Comparison of ENCODE assay signal across 8 mouse cellular contexts in genomic region chr2:92092817-92093216, GRCm38 (mm10). TPM values are rescaled to one million over a fixed set of nuclear protein-coding genes. Genes with fewer than 3 reads are reported as not detected.
DNase-seq lines count a peak whose midpoint lies in the region; ATAC-seq lines count a peak whose summit lies in the region.

TSS of gene Phf21a (plus strand) at chr2:92093117.

- no peak within 1 kb of the TSS for H3K4me3 ChIP-seq in neural tube, embryonic 11.5 days (ENCODE audit: low read depth, low read length)
- H3K4me3 ChIP-seq in embryonic facial prominence, embryonic 13.5 days, result no peak within 1 kb of the TSS
- no peak within 1 kb of the TSS for H3K4me3 ChIP-seq in heart, embryonic 16.5 days (ENCODE audit: low read length)
- no peak within 1 kb of the TSS for H3K4me3 ChIP-seq in limb, embryonic 10.5 days

- no peaks in the 10 kb centered on the region for H3K36me3 ChIP-seq in neural tube, embryonic 11.5 days (ENCODE audit: control insufficient read depth, insufficient read depth, low read length)
- no peaks in the 10 kb centered on the region for H3K36me3 ChIP-seq in embryonic facial prominence, embryonic 13.5 days
- no peaks in the 10 kb centered on the region for H3K36me3 ChIP-seq in heart, embryonic 16.5 days (ENCODE audit: control insufficient read depth, insufficient read depth)
- H3K36me3 ChIP-seq in limb, embryonic 10.5 days, result no peaks in the 10 kb centered on the region

- ATAC-seq in neural tube, embryonic 11.5 days (ENCODE audit: insufficient read depth, low FRiP score, low TSS enrichment), result no peak
- no peak for ATAC-seq in embryonic facial prominence, embryonic 13.5 days (ENCODE audit: insufficient number of reproducible peaks, insufficient read depth, low FRiP score, low TSS enrichment, low read depth)
- ATAC-seq in heart, embryonic 16.5 days (replicated peaks; ENCODE audit: extremely low read depth, insufficient read depth, low FRiP score), result no peak

- DNase-seq in neural tube, embryonic 11.5 days (ENCODE audit: low spot score), result no peak
- no peak for DNase-seq in neural tube, embryonic 10.5 days (ENCODE audit: extremely low spot score, low spot score)
- no peak for DNase-seq in limb, embryonic 10.5 days (ENCODE audit: low spot score)
- no peak for DNase-seq in right cerebral cortex, postnatal 25 days
- no peak for DNase-seq in right cerebral cortex, postnatal 4 days
- DNase-seq in thymus, postnatal 0 days (ENCODE audit: low spot score), result no peak

- 83% methylated on average over 2 of the region's 2 CpGs for WGBS in neural tube, embryonic 11.5 days
- 55% methylated on average over 2 of the region's 2 CpGs for WGBS in embryonic facial prominence, embryonic 13.5 days
- 68% methylated on average over 2 of the region's 2 CpGs for WGBS in heart, embryonic 16.5 days
- 79% methylated on average over 2 of the region's 2 CpGs for WGBS in limb, embryonic 10.5 days

- no peak within 1 kb of the TSS for H3K4me2 ChIP-seq in neural tube, embryonic 11.5 days (ENCODE audit: low read depth)
- H3K4me2 ChIP-seq in embryonic facial prominence, embryonic 13.5 days, result no peak within 1 kb of the TSS
- H3K4me2 ChIP-seq in heart, embryonic 16.5 days (ENCODE audit: low read depth, low read length), result no peak within 1 kb of the TSS

- H3K9ac ChIP-seq in neural tube, embryonic 11.5 days (ENCODE audit: low read length), result no peak within 1 kb of the TSS
- H3K9ac ChIP-seq in embryonic facial prominence, embryonic 13.5 days, result no peak within 1 kb of the TSS
- no peak within 1 kb of the TSS for H3K9ac ChIP-seq in heart, embryonic 16.5 days (ENCODE audit: low read length)

- H3K27ac ChIP-seq in neural tube, embryonic 11.5 days (ENCODE audit: low read depth, low read length), result no peak within 1 kb of the TSS
- H3K27ac ChIP-seq in embryonic facial prominence, embryonic 13.5 days, result no peak within 1 kb of the TSS
- no peak within 1 kb of the TSS for H3K27ac ChIP-seq in heart, embryonic 16.5 days (ENCODE audit: low read length)
- no peak within 1 kb of the TSS for H3K27ac ChIP-seq in limb, embryonic 10.5 days

- no peaks in the 10 kb centered on the region for H3K9me3 ChIP-seq in neural tube, embryonic 11.5 days (ENCODE audit: control insufficient read depth, low read length)
- no peaks in the 10 kb centered on the region for H3K9me3 ChIP-seq in embryonic facial prominence, embryonic 13.5 days
- H3K9me3 ChIP-seq in heart, embryonic 16.5 days (replicated peaks; ENCODE audit: control insufficient read depth, low read length), result no peaks in the 10 kb centered on the region
- H3K9me3 ChIP-seq in limb, embryonic 10.5 days (replicated peaks), result no peaks in the 10 kb centered on the region

- no peaks in the 10 kb centered on the region for H3K27me3 ChIP-seq in neural tube, embryonic 11.5 days (ENCODE audit: control insufficient read depth, insufficient read depth, low read length)
- no peaks in the 10 kb centered on the region for H3K27me3 ChIP-seq in embryonic facial prominence, embryonic 13.5 days
- no peaks in the 10 kb centered on the region for H3K27me3 ChIP-seq in heart, embryonic 16.5 days (ENCODE audit: control insufficient read depth, insufficient read depth, low read length)
- no peaks in the 10 kb centered on the region for H3K27me3 ChIP-seq in limb, embryonic 10.5 days (ENCODE audit: low read depth, poor library complexity, severe bottlenecking)

- no peaks in the 10 kb centered on the region for H3K4me1 ChIP-seq in neural tube, embryonic 11.5 days (ENCODE audit: control insufficient read depth, insufficient read depth, low read length)
- H3K4me1 ChIP-seq in embryonic facial prominence, embryonic 13.5 days, result no peaks in the 10 kb centered on the region
- H3K4me1 ChIP-seq in heart, embryonic 16.5 days (ENCODE audit: control insufficient read depth, insufficient read depth, low read length), result no peaks in the 10 kb centered on the region
- no peaks in the 10 kb centered on the region for H3K4me1 ChIP-seq in limb, embryonic 10.5 days

RNA-seq across cellular contexts. Expression of gene Phf21a, which starts in this region (rescaled TPM):
- polyA plus RNA-seq in neural tube, embryonic 11.5 days (2014; fragmentation: Nextera tagmentation; extraction: Ambion mirVana), result 32.1 and 34.1 TPM in 2 replicates
- polyA plus RNA-seq in embryonic facial prominence, embryonic 13.5 days (2015; fragmentation: Nextera tagmentation; extraction: Ambion mirVana), result 46.5 and 49.6 TPM in 2 replicates
- polyA plus RNA-seq in heart, embryonic 16.5 days (2015; fragmentation: Nextera tagmentation; extraction: Ambion mirVana), result 17.1 TPM in 2 replicates
- 34.7 and 40.2 TPM in 2 replicates for polyA plus RNA-seq in limb, embryonic 10.5 days (2016; fragmentation: Nextera tagmentation; extraction: Ambion mirVana)
- 8.9 TPM in 2 replicates for polyA plus RNA-seq in thymus, postnatal 0 days (2015; fragmentation: Nextera tagmentation; extraction: Ambion mirVana)
